Mouse (Mus musculus) lung, adult 2 months (tissue): ENCODE measurements around the gene Pnkp.

ENCODE experiments used
- CTCF ChIP-seq: fragments of 200-500 bp; IDR thresholded peaks from 2 replicates; pipeline ENCODE4 v1.5.1; 2011; ENCODE audit warnings: mild to moderate bottlenecking, low read length, control low read depth; ENCODE audit not compliant: insufficient read depth
- POLR2A ChIP-seq: fragments of 200-500 bp; IDR thresholded peaks from 2 replicates; pipeline ENCODE4 v1.6.1; 2011; ENCODE audit warnings: low read depth, mild to moderate bottlenecking, control low read depth, low read length, borderline replicate concordance; ENCODE audit errors: extremely low read depth

- TF ChIP-seq CTCF (no peak), POLR2A (no peak)
Measured at GRCm38 (mm10) chr7:44859896-44860295, 3.0 kb downstream of the Pnkp start.
